Mouse (Mus musculus): ENCODE data around the gene Gm10721. TPM values are rescaled to one million over a fixed set of nuclear protein-coding genes. Genes with fewer than 3 reads are reported as not detected.

Gm10721 gene
- not detected for polyA plus RNA-seq (2014; fragmentation: Illumina TruSeq; extraction: RNeasy Lipid Tissue Mini Kit (QIAGEN cat#74804); ENCODE audit: low read depth, low replicate concordance)

DNA sequence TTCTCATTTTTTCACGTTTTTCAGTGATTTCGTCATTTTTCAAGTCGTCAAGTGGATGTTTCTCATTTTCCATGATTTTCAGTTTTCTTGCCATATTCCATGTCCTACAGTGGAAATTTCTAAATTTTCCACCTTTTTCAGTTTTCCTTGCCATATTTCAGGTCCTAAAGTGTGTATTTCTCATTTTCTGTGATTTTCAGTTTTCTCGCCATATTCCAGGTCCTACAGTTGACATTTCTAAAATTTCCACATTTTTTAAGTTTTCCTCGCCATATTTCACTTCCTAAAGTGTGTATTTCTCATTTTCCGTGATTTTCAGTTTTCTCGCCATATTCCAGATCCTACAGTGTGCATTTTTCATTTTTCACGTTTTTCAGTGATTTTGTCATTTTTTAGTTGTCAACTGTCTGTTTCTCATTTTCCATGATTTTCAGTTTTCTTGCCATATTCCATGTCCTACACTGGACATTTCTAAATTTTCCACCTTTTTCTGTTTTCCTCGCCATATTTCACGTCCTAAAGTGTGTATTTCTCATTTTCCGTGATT is at the start of gene Gm10721:
Gene Gm10721, plus strand, starts transcription at position 408 of the 547 bp plus-strand sequence.

DNA sequence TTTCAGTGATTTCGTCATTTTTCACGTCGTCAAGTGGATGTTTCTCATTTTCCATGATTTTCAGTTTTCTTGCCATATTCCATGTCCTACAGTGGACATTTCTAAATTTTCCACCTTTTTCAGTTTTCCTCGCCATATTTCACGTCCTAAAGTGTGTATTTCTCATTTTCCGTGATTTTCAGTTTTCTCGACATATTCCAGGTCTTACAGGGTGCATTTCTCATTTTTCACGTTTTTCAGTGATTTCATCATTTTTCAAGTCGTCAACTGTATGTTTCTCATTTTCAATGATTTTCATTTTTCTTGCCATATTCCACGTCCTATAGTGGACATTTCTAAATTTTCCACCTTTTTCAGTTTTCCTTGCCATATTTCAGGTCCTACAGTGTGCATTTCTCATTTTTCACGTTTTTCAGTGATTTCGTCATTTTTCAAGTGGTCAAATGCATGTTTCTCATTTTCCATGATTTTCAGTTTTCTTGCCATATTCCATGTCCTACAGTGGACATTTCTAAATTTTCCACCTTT is 12.4 kb upstream of the Gm10721 start, which contains the start of gene Gm10722:
Gene Gm10722, plus strand, starts transcription at position 478 of the 528 bp plus-strand sequence.

DNA sequence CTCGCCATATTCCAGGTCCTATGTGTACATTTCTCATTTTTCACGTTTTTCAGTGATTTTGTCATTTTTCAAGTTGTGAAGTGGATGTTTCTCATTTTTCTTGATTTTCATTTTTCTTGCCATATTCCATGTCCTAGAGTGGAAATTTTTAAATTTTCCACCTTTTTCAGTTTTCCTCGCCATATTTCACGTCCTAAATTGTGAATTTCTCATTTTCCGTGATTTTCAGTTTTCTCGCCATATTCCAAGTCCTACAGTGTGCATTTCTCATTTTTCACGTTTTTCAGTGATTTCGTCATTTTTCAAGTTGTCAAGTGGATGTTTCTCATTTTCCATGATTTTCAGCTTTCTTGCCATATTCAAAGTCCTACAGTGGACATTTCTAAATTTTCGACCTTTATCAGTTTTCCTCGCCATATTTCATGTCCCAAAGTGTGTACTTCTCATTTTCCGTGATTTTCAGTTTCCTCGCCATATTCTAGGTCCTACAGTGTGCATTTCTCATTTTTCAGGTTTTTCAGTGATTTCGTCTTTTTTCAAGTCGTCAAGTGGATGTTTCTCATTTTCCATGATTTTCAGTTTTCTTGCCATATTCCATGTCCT is 10.0 kb upstream of the Gm10721 start, which contains the start of gene Gm11168:
Gene Gm11168, plus strand, starts transcription at position 553 of the 603 bp plus-strand sequence.

DNA sequence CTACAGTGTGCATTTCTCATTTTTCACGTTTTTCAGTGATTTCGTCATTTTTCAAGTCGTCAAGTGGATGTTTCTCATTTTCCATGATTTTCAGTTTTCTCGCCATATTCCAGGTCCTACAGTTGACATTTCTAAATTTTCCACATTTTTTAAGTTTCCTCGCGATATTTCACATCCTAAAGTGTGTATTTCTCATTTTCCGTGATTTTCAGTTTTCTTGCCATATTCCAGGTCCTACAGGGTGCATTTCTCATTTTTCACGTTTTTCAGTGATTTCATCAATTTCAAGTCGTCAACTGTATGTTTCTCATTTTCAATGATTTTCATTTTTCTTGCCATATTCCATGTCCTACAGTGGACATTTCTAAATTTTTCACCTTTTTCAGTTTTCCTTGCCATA is 2.4 kb downstream of the Gm10721 start, which contains the start of gene Gm10720:
Gene Gm10720, plus strand, starts transcription at position 301 of the 400 bp plus-strand sequence.

DNA sequence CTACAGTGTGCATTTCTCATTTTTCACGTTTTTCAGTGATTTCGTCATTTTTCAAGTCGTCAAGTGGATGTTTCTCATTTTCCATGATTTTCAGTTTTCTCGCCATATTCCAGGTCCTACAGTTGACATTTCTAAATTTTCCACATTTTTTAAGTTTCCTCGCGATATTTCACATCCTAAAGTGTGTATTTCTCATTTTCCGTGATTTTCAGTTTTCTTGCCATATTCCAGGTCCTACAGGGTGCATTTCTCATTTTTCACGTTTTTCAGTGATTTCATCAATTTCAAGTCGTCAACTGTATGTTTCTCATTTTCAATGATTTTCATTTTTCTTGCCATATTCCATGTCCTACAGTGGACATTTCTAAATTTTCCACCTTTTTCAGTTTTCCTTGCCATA is 4.2 kb downstream of the Gm10721 start, which contains the start of gene Gm10719:
Gene Gm10719, plus strand, starts transcription at position 301 of the 400 bp plus-strand sequence.

GRCm38 (mm10) chr9:3023312-3023984 is 10.5 kb downstream of the Gm10721 start, which contains the start of gene Gm10718:
TSS of gene Gm10718 (plus strand) at chr9:3023547.

GRCm38 (mm10) chr9:3024912-3025467 is 12.1 kb downstream of the Gm10721 start, which contains the start of gene Gm10717:
TSS of gene Gm10717 (plus strand) at chr9:3025417.

DNA sequence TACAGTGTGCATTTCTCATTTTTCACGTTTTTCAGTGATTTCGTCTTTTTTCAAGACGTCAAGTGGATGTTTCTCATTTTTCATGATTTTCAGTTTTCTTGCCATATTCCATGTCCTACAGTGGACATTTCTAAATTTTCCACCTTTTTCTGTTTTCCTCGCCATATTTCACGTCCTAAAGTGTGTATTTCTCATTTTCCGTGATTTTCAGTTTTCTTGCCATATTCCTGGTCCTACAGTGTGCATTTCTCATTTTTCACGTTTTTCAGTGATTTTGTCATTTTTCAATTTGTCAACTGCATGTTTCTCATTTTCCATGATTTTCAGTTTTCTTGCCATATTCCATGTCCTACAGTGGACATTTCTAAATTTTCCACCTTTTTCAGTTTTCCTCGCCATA is 21.4 kb downstream of the Gm10721 start, which contains the start of gene Gm17535:
Gene Gm17535, plus strand, starts transcription at position 301 of the 400 bp plus-strand sequence.

DNA sequence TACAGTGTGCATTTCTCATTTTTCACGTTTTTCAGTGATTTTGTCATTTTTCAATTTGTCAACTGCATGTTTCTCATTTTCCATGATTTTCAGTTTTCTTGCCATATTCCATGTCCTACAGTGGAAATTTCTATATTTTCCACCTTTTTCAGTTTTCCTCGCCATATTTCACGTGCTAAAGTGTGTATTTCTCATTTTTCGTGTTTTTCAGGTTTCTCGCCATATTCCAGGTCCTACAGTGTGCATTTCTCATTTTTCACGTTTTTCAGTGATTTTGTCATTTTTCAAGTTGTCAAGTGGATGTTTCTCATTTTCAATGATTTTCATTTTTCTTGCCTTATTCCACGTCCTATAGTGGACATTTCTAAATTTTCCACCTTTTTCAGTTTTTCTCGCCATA is 23.6 kb downstream of the Gm10721 start, which contains the start of gene Gm10715:
Gene Gm10715, plus strand, starts transcription at position 301 of the 400 bp plus-strand sequence.

Other genes starting within 250 kb of the Gm10721 start
- not detected for gene Gm10722, start 12.2 kb upstream of the Gm10721 start, polyA plus RNA-seq (2014; fragmentation: Illumina TruSeq; extraction: RNeasy Lipid Tissue Mini Kit (QIAGEN cat#74804); ENCODE audit: low read depth, low replicate concordance)
- not detected for gene Gm11168, start 9.8 kb upstream of the Gm10721 start, polyA plus RNA-seq (2014; fragmentation: Illumina TruSeq; extraction: RNeasy Lipid Tissue Mini Kit (QIAGEN cat#74804); ENCODE audit: low read depth, low replicate concordance)
- not detected for gene Gm10720, start 2.5 kb downstream of the Gm10721 start, polyA plus RNA-seq (2014; fragmentation: Illumina TruSeq; extraction: RNeasy Lipid Tissue Mini Kit (QIAGEN cat#74804); ENCODE audit: low read depth, low replicate concordance)
- gene Gm10719, start 4.3 kb downstream of the Gm10721 start, polyA plus RNA-seq (2014; fragmentation: Illumina TruSeq; extraction: RNeasy Lipid Tissue Mini Kit (QIAGEN cat#74804); ENCODE audit: low read depth, low replicate concordance) = not detected
- gene Gm10718, start 10.4 kb downstream of the Gm10721 start, polyA plus RNA-seq (2014; fragmentation: Illumina TruSeq; extraction: RNeasy Lipid Tissue Mini Kit (QIAGEN cat#74804); ENCODE audit: low read depth, low replicate concordance) = not detected
- not detected for gene Gm10717, start 12.3 kb downstream of the Gm10721 start, polyA plus RNA-seq (2014; fragmentation: Illumina TruSeq; extraction: RNeasy Lipid Tissue Mini Kit (QIAGEN cat#74804); ENCODE audit: low read depth, low replicate concordance)
- gene Gm17535, start 21.5 kb downstream of the Gm10721 start, polyA plus RNA-seq (2014; fragmentation: Illumina TruSeq; extraction: RNeasy Lipid Tissue Mini Kit (QIAGEN cat#74804); ENCODE audit: low read depth, low replicate concordance) = not detected
- not detected for gene Gm10715, start 23.7 kb downstream of the Gm10721 start, polyA plus RNA-seq (2014; fragmentation: Illumina TruSeq; extraction: RNeasy Lipid Tissue Mini Kit (QIAGEN cat#74804); ENCODE audit: low read depth, low replicate concordance)

All from kidney, adult 10 weeks (tissue).